Mouse (Mus musculus): Measurements from ENCODE around the gene Rpl26.
"Not testable (repeated sequence)": the region's sequence is repeated elsewhere in the genome, so short reads cannot be mapped to it uniquely, and the experiment has no call there.

Gene Rpl26

DNA sequence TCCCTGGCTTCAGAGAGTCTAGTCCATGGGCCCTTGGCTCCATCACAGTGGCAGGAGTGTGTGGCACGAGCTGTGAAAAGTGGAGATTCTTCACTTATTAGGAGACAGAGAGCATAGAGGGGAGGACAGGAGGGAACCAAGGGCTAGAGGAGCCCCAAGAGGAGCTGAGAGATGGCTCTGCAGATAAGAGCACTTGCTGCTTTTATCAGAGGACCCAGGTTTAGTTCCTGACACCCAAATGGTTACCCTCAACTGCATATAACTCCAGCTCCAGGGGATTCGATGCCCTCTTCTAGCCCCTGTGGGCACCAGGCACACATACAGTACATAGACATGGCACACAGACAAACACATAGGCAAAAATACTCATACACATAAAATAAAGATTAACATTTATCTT is 23.4 kb downstream of the Rpl26 start:
- no peak for DNase-seq

- no peak for DNase-seq
These were observed 25.6 kb downstream of the Rpl26 start, which contains the start of gene Odf4 for GRCm38 (mm10) chr11:68926981-68927380. Gene Odf4, minus strand, starts transcription at chr11:68927081.

DNA sequence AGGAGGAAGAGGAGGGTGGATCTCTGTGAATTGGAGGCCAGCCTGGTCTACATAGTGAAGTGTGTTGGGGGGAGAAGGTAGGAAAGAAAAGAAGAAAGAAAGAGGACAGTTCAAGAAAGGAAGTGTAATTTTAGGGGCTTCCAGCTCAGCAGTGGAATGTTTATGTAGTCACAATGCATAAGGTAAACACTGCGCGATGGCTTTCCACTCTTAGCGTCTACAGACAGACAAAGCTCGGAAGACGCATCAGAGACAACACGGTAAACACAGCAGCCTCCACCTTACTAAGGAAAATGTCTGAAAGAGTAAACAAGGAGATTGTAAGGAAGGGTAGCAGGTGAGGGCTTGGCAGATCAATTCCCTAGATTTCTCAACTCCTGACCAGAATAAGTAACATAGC is 28.6 kb downstream of the Rpl26 start:
- DNase-seq, result no peak

DNA sequence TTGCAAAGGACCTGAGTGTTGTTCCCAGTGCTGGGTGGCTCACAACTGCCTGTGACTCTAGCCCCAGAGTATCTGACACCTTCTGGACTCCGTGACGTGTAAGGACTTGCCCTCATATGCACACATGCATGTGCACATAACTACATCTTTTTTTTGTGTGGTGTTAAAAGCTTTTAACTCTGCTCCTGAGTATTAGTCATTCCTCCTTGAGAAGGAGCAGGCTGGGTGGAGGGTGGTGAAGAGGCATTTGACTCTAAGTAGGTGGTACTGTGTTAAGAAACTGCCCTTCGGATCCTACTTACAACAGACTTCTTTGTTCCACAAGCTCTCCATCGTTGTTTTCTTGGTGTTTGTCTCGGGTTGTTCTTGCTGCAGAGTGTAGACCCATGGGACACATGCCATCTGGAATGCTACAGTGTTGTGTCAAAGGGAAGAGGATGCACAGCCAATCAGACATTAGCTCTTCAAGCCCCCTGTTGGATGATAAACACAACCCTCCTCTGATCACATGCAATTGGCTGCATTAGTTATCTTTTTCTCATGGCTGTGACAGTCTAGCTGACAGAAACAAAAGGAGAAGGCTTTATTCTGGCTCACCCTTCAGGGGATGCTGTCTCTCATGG is 32.6 kb downstream of the Rpl26 start:
- no peak for DNase-seq

- DNase-seq, result not testable (repeated sequence)
These were observed 35.6 kb downstream of the Rpl26 start for GRCm38 (mm10) chr11:68936951-68937350.

DNA sequence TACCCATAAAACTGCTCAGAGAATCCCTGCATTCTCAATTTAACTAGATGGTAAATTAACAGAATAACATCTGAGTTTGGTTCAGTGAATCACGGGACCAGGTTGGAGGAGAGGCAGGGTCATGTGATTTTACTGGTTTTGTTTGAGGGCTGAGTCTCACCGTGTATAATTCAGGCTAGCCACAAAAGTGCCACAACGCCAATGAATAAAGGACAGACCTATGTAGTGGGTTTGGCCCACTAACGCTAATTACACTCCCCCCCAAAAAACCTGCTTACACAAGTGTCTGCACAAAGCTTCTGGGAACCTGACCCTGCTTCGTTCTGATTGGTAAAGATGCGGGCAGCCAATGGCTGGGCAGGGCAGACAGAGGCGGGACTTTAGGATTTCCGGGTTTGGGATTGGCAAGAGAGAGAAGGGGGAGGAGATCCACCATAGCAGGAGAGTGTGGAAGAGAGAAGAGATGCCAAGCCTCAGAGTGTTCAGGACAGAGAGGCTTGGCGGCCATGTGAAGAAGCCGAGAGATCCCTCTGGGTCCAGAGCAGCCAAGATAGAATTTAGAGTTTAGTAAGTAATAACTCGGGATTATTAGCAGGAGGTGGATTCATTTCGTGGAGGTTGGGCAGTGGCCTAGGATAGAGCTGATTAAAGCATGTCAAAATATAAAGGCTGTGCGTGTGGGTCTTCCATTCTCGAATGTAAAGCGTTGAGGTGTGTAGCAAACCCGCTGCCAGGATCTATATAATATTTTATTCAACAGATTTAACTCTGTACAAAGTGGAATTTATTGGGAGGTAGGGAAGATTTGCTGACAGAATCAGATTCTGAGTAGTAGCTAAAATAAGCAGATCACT is 38.3 kb downstream of the Rpl26 start:
- peak; percentile 99 for DNase-seq

- no peak for DNase-seq
These were observed 39.1 kb downstream of the Rpl26 start for GRCm38 (mm10) chr11:68940516-68940915.

DNA sequence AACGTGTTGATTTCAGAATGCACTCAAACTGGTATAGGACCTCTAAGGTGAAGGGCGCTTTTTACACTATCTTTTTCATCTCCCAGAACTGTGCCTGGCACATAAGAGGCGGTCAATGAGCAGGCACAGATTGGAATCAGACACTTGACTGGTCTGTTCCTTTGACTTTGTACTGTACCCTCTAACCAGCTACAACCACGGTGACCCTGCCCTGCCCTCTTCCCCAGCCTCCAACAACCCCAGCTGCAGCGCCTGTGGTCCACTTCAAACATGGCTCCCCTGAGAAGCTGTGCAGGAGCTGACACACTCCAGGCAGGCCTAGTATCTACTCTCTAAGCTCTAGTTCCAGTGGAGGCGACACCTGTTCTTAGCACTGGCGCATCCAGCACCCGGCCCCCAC is 41.3 kb downstream of the Rpl26 start:
- DNase-seq, result no peak

GRCm38 (mm10) chr11:68945245-68945644 is 43.9 kb downstream of the Rpl26 start:
- no peak for DNase-seq

DNA sequence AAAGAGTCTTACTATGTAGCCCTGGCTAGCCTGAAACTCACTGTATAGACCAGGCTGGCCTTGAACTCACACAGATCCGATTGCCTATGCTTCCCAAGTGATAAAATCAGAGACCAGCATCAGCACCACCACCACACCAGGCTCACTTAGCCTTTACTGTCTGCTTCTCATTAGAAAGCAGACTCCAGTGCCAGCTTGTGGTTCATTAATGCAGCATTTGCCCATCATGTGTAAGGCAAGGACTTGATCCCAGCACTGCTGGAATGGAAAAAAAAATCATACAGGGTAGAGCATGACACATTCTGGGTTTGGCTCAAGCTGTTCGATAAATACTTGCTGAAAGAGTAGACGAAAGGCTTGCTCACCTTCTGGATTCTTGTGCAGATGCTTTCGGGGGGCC is 44.6 kb downstream of the Rpl26 start:
- no peak for DNase-seq

- no peak for DNase-seq
These were observed 45.5 kb downstream of the Rpl26 start for GRCm38 (mm10) chr11:68946806-68947440.

GRCm38 (mm10) chr11:68947542-68947993 is 46.2 kb downstream of the Rpl26 start:
- no peak for DNase-seq

GRCm38 (mm10) chr11:68953903-68954302 is 52.5 kb downstream of the Rpl26 start:
- DNase-seq, result no peak

- peak; percentile 93 for DNase-seq
These were observed 53.0 kb downstream of the Rpl26 start for GRCm38 (mm10) chr11:68954408-68954807.

GRCm38 (mm10) chr11:68955473-68955872 is 54.1 kb downstream of the Rpl26 start:
- peak; percentile 87 for DNase-seq

GRCm38 (mm10) chr11:68956107-68956506 is 54.7 kb downstream of the Rpl26 start:
- DNase-seq, result peak; percentile 98

Data from heart, adult 11 months (tissue).